Mouse (Mus musculus) CH12.LX (cell line): Measurements from ENCODE around the gene Ccdc167. TPM values are rescaled to one million over a fixed set of nuclear protein-coding genes. Genes with fewer than 3 reads are reported as not detected.

Experiments
- DNase-seq: peaks from one replicate; pipeline ENCODE4 v3.0.0-alpha.2; 2013; ENCODE audit errors: extremely low read depth
- H3K27ac ChIP-seq: 2 replicates; pipeline ENCODE4 v1.5.1; 2012; ENCODE audit warnings: low read depth, mild to moderate bottlenecking, control low read depth, moderate library complexity; ENCODE audit not compliant: insufficient read depth
- H3K27me3 ChIP-seq: replicated peaks from 2 replicates; pipeline ENCODE3; 2012; ENCODE audit warnings: inconsistent platforms
- H3K36me3 ChIP-seq, 2 experiments: replicated peaks in 1 of 2; 2 replicates each; pipeline versions ENCODE3 to v1.6.1; 2012; ENCODE audit warnings: inconsistent platforms in 1 of 2, low read length in 1 of 2, mild to moderate bottlenecking in 1 of 2, mixed read lengths in 1 of 2, moderate library complexity in 1 of 2; ENCODE audit not compliant: control insufficient read depth in 1 of 2, insufficient read depth in 1 of 2
- H3K4me1 ChIP-seq, 2 experiments: 2 replicates each; pipeline ENCODE4 v1.6.1; 2012; ENCODE audit warnings: inconsistent platforms in 1 of 2, moderate library complexity in 1 of 2; ENCODE audit not compliant: insufficient read depth in 2 of 2, control insufficient read depth in 1 of 2
- H3K4me2 ChIP-seq: 2 replicates; pipeline ENCODE4 v1.6.1; 2012; ENCODE audit warnings: low read depth, mild to moderate bottlenecking, control low read depth; ENCODE audit not compliant: poor library complexity, insufficient read depth, severe bottlenecking
- H3K4me3 ChIP-seq, 3 experiments: fragments of 150-350 bp in 1 of 3; sonication (generic) in 1 of 3; replicated peaks in 1 of 3; 2 replicates each; pipeline versions ENCODE3 to v1.5.1; 2011 to 2012; ENCODE audit warnings: low read depth in 2 of 3, low read length in 2 of 3, mild to moderate bottlenecking in 2 of 3, moderate library complexity in 2 of 3, control low read depth in 1 of 3, improper control_type of control experiment in 1 of 3, inconsistent platforms in 1 of 3, mixed read lengths in 1 of 3; ENCODE audit not compliant: poor library complexity in 1 of 3
- H3K79me2 ChIP-seq: replicated peaks from 2 replicates; pipeline ENCODE4 v1.6.1; 2012; ENCODE audit warnings: mild to moderate bottlenecking, moderate library complexity; ENCODE audit not compliant: control insufficient read depth, poor library complexity, insufficient read depth, severe bottlenecking; ENCODE audit errors: extremely low read depth
- H3K9ac ChIP-seq: 2 replicates; pipeline ENCODE4 v1.6.1; 2012; ENCODE audit warnings: low read depth, mild to moderate bottlenecking, control low read depth, moderate library complexity; ENCODE audit not compliant: insufficient read depth
- H3K9me3 ChIP-seq: replicated peaks from 2 replicates; pipeline ENCODE3; 2012; ENCODE audit warnings: low read length, inconsistent platforms, mixed read lengths
- BHLHE40 ChIP-seq: IDR thresholded peaks from 2 replicates; pipeline ENCODE4 v1.6.1; 2011; ENCODE audit warnings: mild to moderate bottlenecking, low read depth, low read length, improper control_type of control experiment
- CHD1 ChIP-seq: IDR thresholded peaks from 2 replicates; pipeline ENCODE4 v1.6.1; 2012; ENCODE audit warnings: low read depth, low read length, improper control_type of control experiment, inconsistent platforms
- CHD2 ChIP-seq: IDR thresholded peaks from 2 replicates; pipeline ENCODE4 v1.6.1; 2011; ENCODE audit warnings: low read length, improper control_type of control experiment
- ELF1 ChIP-seq: IDR thresholded peaks from 2 replicates; pipeline ENCODE4 v1.6.1; 2014; ENCODE audit warnings: low read depth, mild to moderate bottlenecking, inconsistent platforms, low read length, improper control_type of control experiment
- EP300 ChIP-seq: IDR thresholded peaks from 2 replicates; pipeline ENCODE4 v1.6.1; 2011; ENCODE audit warnings: low read length, improper control_type of control experiment
- GABPA ChIP-seq: IDR thresholded peaks from 2 replicates; pipeline ENCODE4 v1.6.1; 2012; ENCODE audit warnings: low read depth, low read length, improper control_type of control experiment, inconsistent platforms; ENCODE audit not compliant: insufficient replicate concordance
- HCFC1 ChIP-seq: IDR thresholded peaks from 2 replicates; pipeline ENCODE4 v1.6.1; 2012; ENCODE audit warnings: low read depth, mild to moderate bottlenecking, inconsistent platforms, low read length, improper control_type of control experiment
- IRF4 ChIP-seq: IDR thresholded peaks from 2 replicates; pipeline ENCODE4 v1.6.1; 2014; ENCODE audit warnings: low read depth, mild to moderate bottlenecking, inconsistent platforms, low read length, improper control_type of control experiment
- JUN ChIP-seq: IDR thresholded peaks from 2 replicates; pipeline ENCODE4 v1.6.1; 2011; ENCODE audit warnings: low read depth, mild to moderate bottlenecking, low read length, improper control_type of control experiment, moderate library complexity; ENCODE audit not compliant: insufficient read depth
- JUND ChIP-seq: conservative IDR thresholded peaks from 2 replicates; pipeline ENCODE4 v1.6.1; 2011; ENCODE audit warnings: low read depth, low read length, improper control_type of control experiment
- KAT2A ChIP-seq: IDR thresholded peaks from 2 replicates; pipeline ENCODE4 v1.6.1; 2012; ENCODE audit warnings: low read length, improper control_type of control experiment, inconsistent platforms; ENCODE audit not compliant: insufficient replicate concordance
- MAFK ChIP-seq: IDR thresholded peaks from 2 replicates; pipeline ENCODE4 v1.6.1; 2011; ENCODE audit warnings: low read length, improper control_type of control experiment; ENCODE audit not compliant: insufficient replicate concordance
- MAX ChIP-seq: IDR thresholded peaks from 2 replicates; pipeline ENCODE4 v1.6.1; 2011; ENCODE audit warnings: low read length, improper control_type of control experiment
- MAZ ChIP-seq: IDR thresholded peaks from 2 replicates; pipeline ENCODE4 v1.6.1; 2012; ENCODE audit warnings: low read depth, mild to moderate bottlenecking, inconsistent platforms, low read length, improper control_type of control experiment, moderate library complexity
- MXI1 ChIP-seq: IDR thresholded peaks from 2 replicates; pipeline ENCODE4 v1.6.1; 2011; ENCODE audit warnings: mild to moderate bottlenecking, low read depth, low read length, improper control_type of control experiment
- MYC ChIP-seq: IDR thresholded peaks from 2 replicates; pipeline ENCODE4 v1.6.1; 2011; ENCODE audit warnings: low read depth, mild to moderate bottlenecking, improper control_type of control experiment, low read length
- NELFE ChIP-seq: IDR thresholded peaks from 2 replicates; pipeline ENCODE4 v1.6.1; 2011; ENCODE audit warnings: low read depth, low read length, improper control_type of control experiment
- NRF1 ChIP-seq: IDR thresholded peaks from 2 replicates; pipeline ENCODE4 v1.6.1; 2014; ENCODE audit warnings: low read depth, mild to moderate bottlenecking, inconsistent platforms, low read length, improper control_type of control experiment, moderate library complexity
- PAX5 ChIP-seq: IDR thresholded peaks from 2 replicates; pipeline ENCODE4 v1.6.1; 2012; ENCODE audit warnings: low read length, inconsistent platforms, mixed read lengths
- POLR2AphosphoS2 ChIP-seq: IDR thresholded peaks from 2 replicates; pipeline ENCODE4 v1.6.1; 2011; ENCODE audit warnings: low read depth, low read length, improper control_type of control experiment
- RAD21 ChIP-seq: IDR thresholded peaks from 2 replicates; pipeline ENCODE4 v1.6.1; 2011; ENCODE audit warnings: low read depth, mild to moderate bottlenecking, low read length, improper control_type of control experiment, moderate library complexity
- SMC3 ChIP-seq: IDR thresholded peaks from 2 replicates; pipeline ENCODE4 v1.6.1; 2011; ENCODE audit warnings: low read depth, low read length, improper control_type of control experiment
- TBP ChIP-seq: conservative IDR thresholded peaks from 2 replicates; pipeline ENCODE4 v1.6.1; 2011; ENCODE audit warnings: low read depth, low read length, improper control_type of control experiment
- TCF12 ChIP-seq: IDR thresholded peaks from 2 replicates; pipeline ENCODE4 v1.6.1; 2014; ENCODE audit warnings: low read depth, mild to moderate bottlenecking, inconsistent platforms, low read length, improper control_type of control experiment
- USF2 ChIP-seq: conservative IDR thresholded peaks from 2 replicates; pipeline ENCODE4 v1.6.1; 2011; ENCODE audit warnings: low read depth, low read length, improper control_type of control experiment
- ZMIZ1 ChIP-seq: IDR thresholded peaks from 2 replicates; pipeline ENCODE4 v1.6.1; 2012; ENCODE audit warnings: low read depth, mild to moderate bottlenecking, inconsistent platforms, low read length, improper control_type of control experiment
- ZNF384 ChIP-seq: IDR thresholded peaks from 2 replicates; pipeline ENCODE4 v1.6.1; 2012; ENCODE audit warnings: low read depth, low read length, improper control_type of control experiment, inconsistent platforms
- dilution Hi-C: fragments of 300-500 bp; cut with MboI; formaldehyde crosslinking; loops from 2 replicates; pipeline ENCODE4 v1.14.3; 2020; ENCODE audit warnings: low sequenced_read_pairs; ENCODE audit not compliant: extremely low pct_unique_long_range_greater_than_20kb, extremely low pct_ligation_motif_present
- in situ Hi-C: fragments of 300-500 bp; cut with MboI; formaldehyde crosslinking; loops from 3 replicates; pipeline ENCODE4 v1.14.3; 2019; ENCODE audit warnings: low sequenced_read_pairs, low pct_ligation_motif_present, low pct_unique_long_range_greater_than_20kb, mixed read lengths
- polyA plus RNA-seq: library from polyadenylated mRNA; unstranded; fragments of >175 nt; gene quantifications from 2 replicates; pipeline ENCODE4 v1.2.1, GENCODE M21; 2012; ENCODE audit warnings: low read depth; ENCODE audit not compliant: insufficient read length
- total RNA-seq, 2 experiments: library from RNA; depleted of rRNA; stranded (reverse); fragments of 300-350 nt in 1 of 2; fragments of >200 nt in 1 of 2; gene quantifications; 2 replicates each; pipeline ENCODE4 v1.2.3; 2012 to 2014

Gene Ccdc167
- total and polyA plus RNA-seq, 3 experiments, result 8.8 to 18.7 (median 12.0) TPM

DNA sequence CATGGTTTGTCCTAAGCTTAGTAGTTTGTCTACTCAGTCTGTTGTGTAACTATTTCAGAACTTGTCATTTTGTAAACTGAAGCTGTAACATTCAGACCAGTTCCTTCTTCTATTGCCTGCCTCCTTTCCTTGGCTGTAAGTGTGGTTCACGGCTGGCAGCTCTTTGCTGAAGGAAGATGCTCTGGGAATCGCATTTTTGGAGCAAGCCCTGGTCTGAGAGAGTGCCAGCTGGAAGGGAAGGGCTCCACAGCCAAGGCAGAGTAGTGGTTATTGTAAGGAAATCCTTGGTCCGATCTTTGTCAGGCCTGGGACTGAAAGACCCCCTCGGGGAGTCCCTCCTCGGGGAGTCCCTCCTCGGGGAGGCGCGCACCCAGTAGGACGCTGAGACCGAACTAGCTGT lies 28.2 kb downstream of the Ccdc167 start:
- dilution Hi-C loops (no loop called here), in situ Hi-C loops (no loop called here)
- H3K27me3 ChIP-seq, result no peaks in the 10 kb centered on the region
- no peak for TF ChIP-seq MXI1
- TF ChIP-seq CHD2, result no peak
- TF ChIP-seq MAZ, result no peak
- TF ChIP-seq ELF1, result no peak
- TF ChIP-seq CHD1, result no peak
- TF ChIP-seq PAX5, result no peak
- TF ChIP-seq HCFC1, result no peak
- no peak for TF ChIP-seq TCF12
- TF ChIP-seq NRF1, result no peak
- TF ChIP-seq BHLHE40, result no peak
- no peak for TF ChIP-seq POLR2AphosphoS2
- TF ChIP-seq NELFE, result no peak
- TF ChIP-seq TBP, result no peak
- no peak for TF ChIP-seq ZMIZ1
- TF ChIP-seq SMC3, result no peak
- TF ChIP-seq GABPA, result no peak
- TF ChIP-seq EP300, result no peak
- peaks cover 8% of the 10 kb centered on the region for H3K9me3 ChIP-seq
- no peak for DNase-seq
- peaks cover 73 to 88% of the 10 kb centered on the region in 2 experiments for H3K36me3 ChIP-seq
- no peak overlapping the region for H3K9ac ChIP-seq
- H3K79me2 ChIP-seq, result no peaks in the 10 kb centered on the region
- H3K4me1 ChIP-seq, result peaks cover 0 to 33% of the 10 kb centered on the region in 2 experiments; a peak in 2 of 4 replicates
- no peak overlapping the region for H3K4me3 ChIP-seq
- H3K4me2 ChIP-seq, result no peak overlapping the region
- H3K27ac ChIP-seq, result no peak overlapping the region

DNA sequence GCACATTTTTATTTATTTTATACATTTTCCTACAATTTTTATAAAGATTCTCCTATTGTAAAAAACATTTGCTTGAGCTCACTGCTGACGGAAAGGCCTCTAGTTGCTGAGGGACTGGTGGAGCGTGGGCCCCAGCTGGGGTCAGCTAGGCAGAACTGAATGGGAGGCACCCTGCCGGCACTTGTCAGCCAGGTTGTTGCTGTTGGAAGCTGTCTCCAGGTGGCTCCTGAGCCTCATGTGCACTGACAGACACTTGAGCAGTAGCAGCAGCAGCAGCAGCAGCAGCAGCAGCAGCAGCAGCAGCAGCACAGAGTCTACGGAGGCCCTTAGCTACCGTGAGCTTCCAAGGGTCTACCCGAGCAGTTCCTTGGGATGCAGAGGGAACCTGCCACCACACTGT lies 29.5 kb downstream of the Ccdc167 start:
- Histone ChIP-seq H3K9me3 (peaks cover 8% of the 10 kb centered on the region), H3K36me3 (peaks cover 82 to 91% of the 10 kb centered on the region in 2 experiments), H3K9ac (no peak overlapping the region), H3K79me2 (no peaks in the 10 kb centered on the region), H3K27ac (no peak overlapping the region), H3K4me1 (peaks cover 0 to 26% of the 10 kb centered on the region in 2 experiments; a peak in 2 of 4 replicates), H3K27me3 (no peaks in the 10 kb centered on the region)
- DNase-seq, result no peak
- dilution Hi-C loops, result no loop called here
- TF ChIP-seq MAZ (no peak), PAX5 (no peak), MAFK (no peak), MAX (no peak), ZNF384 (no peak), JUN (no peak), GABPA (no peak), IRF4 (no peak), MXI1 (no peak), USF2 (no peak), KAT2A (no peak), RAD21 (no peak), BHLHE40 (no peak), SMC3 (no peak), TBP (no peak), JUND (no peak), NELFE (no peak), MYC (no peak)
- TF ChIP-seq, all 38 proteins: peak for 0
- Histone ChIP-seq H3K4me3 (no peak overlapping the region), H3K4me2 (no peak overlapping the region)
- in situ Hi-C loops, result no loop called here
